ENCODE assay signal across 16 mouse cellular contexts in genomic region chr7:99405386-99406155, GRCm38 (mm10). TPM values are rescaled to one million over a fixed set of nuclear protein-coding genes. Genes with fewer than 3 reads are reported as not detected.
A peak's percentile ranks its signal among the peaks of the same experiment; 100 is the strongest.
DNase-seq lines count a peak whose midpoint lies in the region; ATAC-seq lines count a peak whose summit lies in the region.
"Had no signal": no experiment of that assay in that cellular context is flagged by ENCODE, and none has a peak within 500 bp of the region (broad histone marks: within the 10 kb centered on the region; RNA-seq: fewer than 3 reads in every experiment).

No protein-coding gene starts in this region.

- H3K27ac ChIP-seq in heart, embryonic 13.5 days (replicated peaks), result 0 out of 2 replicates have a peak overlapping the region, but pooled peaks have one; percentile 13
- H3K27ac ChIP-seq: hindbrain, embryonic 12.5 days; liver, embryonic 13.5 days had no signal

- peaks cover 52% of the 10 kb centered on the region for H3K4me1 ChIP-seq in heart, embryonic 13.5 days

- no peaks in the 10 kb centered on the region for H3K9me3 ChIP-seq in heart, embryonic 13.5 days
- H3K9me3 ChIP-seq: hindbrain, embryonic 12.5 days; liver, embryonic 13.5 days had no signal

- WGBS in heart, embryonic 13.5 days, result 44% methylated on average over 7 of the region's 8 CpGs

- 0 out of 2 replicates have a peak overlapping the region, but pooled peaks have one; percentile 26 for H3K9ac ChIP-seq in heart, embryonic 13.5 days
- H3K9ac ChIP-seq: hindbrain, embryonic 12.5 days; liver, embryonic 13.5 days had no signal

- H3K4me2 ChIP-seq in heart, embryonic 13.5 days, result no peak overlapping the region
- H3K4me2 ChIP-seq: hindbrain, embryonic 12.5 days; liver, embryonic 13.5 days had no signal

- no peak for ATAC-seq in heart, embryonic 13.5 days (ENCODE audit: extremely low read depth, insufficient number of reproducible peaks, low FRiP score, low TSS enrichment)
- ATAC-seq: intestine, postnatal 0 days; lung, postnatal 0 days had no signal

- DNase-seq in heart, postnatal 25 days (ENCODE audit: low spot score), result no peak
- peak; percentile 44 for DNase-seq in retina, postnatal 1 day
- no peak for DNase-seq in retina, embryonic 14.5 days (ENCODE audit: low spot score)
- peak; percentile 43 for DNase-seq in embryo, embryonic 11 days
- no peak for DNase-seq in gastrocnemius, adult 8-10 months (ENCODE audit: low spot score in 2 of 2)
- DNase-seq in left cerebral cortex, adult 9 months (ENCODE audit: low spot score in 2 of 2), result no peak
- DNase-seq in spleen, postnatal 4 days (ENCODE audit: low spot score in 2 of 2), result no peak
- DNase-seq: cerebellum, adult 11 months; gastrocnemius, postnatal 36 days; kidney, postnatal 36 days; left cerebral cortex, postnatal 4 days; liver, embryonic 13.5 days had no signal

- H3K27me3 ChIP-seq in heart, embryonic 13.5 days (replicated peaks), result no peaks in the 10 kb centered on the region
- H3K27me3 ChIP-seq: hindbrain, embryonic 12.5 days; liver, embryonic 13.5 days had no signal

- intact Hi-C loops in heart, postnatal 25 days (cut with DNase I), result no loop called here

- H3K4me3 ChIP-seq in heart, embryonic 13.5 days, result no peak overlapping the region
- H3K4me3 ChIP-seq: hindbrain, embryonic 12.5 days; liver, embryonic 13.5 days had no signal

- peaks cover 14% of the 10 kb centered on the region for H3K36me3 ChIP-seq in heart, embryonic 13.5 days
- H3K36me3 ChIP-seq: liver, embryonic 13.5 days had no signal

RNA-seq across cellular contexts. Expression of gene Gdpd5, which starts 24.4 kb away (rescaled TPM):
- polyA plus RNA-seq in heart, embryonic 13.5 days (2015; fragmentation: Nextera tagmentation; extraction: Ambion mirVana), result 25.3 and 25.4 TPM in 2 replicates
- total RNA-seq in heart, postnatal 25 days (2021), result 10 to 100 TPM; 20.1 to 24.1 TPM
- 1 to 10 TPM; 5.0 to 5.9 (median 5.1) TPM for total RNA-seq in gastrocnemius, adult 8-10 months (2022)

RNA-seq across cellular contexts. Expression of gene Serpinh1, which starts 52.5 kb away (rescaled TPM):
- polyA plus RNA-seq in heart, embryonic 13.5 days (2015; fragmentation: Nextera tagmentation; extraction: Ambion mirVana), result 1,205 and 1,287 TPM in 2 replicates
- 100 to 1,000 TPM; 378 to 449 TPM for total RNA-seq in heart, postnatal 25 days (2021)
- total RNA-seq in gastrocnemius, adult 8-10 months (2022), result 10 to 100 TPM; 26.1 to 49.0 (median 33.7) TPM

Comparison
In these comparisons a context has a peak if more than half of its experiments do, and no peak if none do; other contexts are left out.
1. DNase-seq: peak in retina, postnatal 1 day (single experiment) and embryo, embryonic 11 days (single experiment); none in heart, postnatal 25 days (single experiment), retina, embryonic 14.5 days (single experiment), gastrocnemius, adult 8-10 months (0 of 2), left cerebral cortex, adult 9 months (0 of 2) and spleen, postnatal 4 days (0 of 2).
2. RNA of gene Serpinh1, which starts 52.5 kb away (total RNA-seq): 378 to 449 TPM in heart, postnatal 25 days; 26.1 to 49.0 TPM in gastrocnemius, adult 8-10 months; every median in the first group is over 4 times any median in the second.